Comparison of ENCODE assay signal across 13 mouse cellular contexts in genomic region chr9:21845381-21846080, GRCm38 (mm10). TPM values are rescaled to one million over a fixed set of nuclear protein-coding genes. Genes with fewer than 3 reads are reported as not detected.
DNase-seq lines count a peak whose midpoint lies in the region; ATAC-seq and TF ChIP-seq lines count a peak whose summit lies in the region.
"Had no signal": no experiment of that assay in that cellular context is flagged by ENCODE, and none has a peak within 500 bp of the region (broad histone marks: within the 10 kb centered on the region; RNA-seq: fewer than 3 reads in every experiment).

No protein-coding gene starts in this region.

- peaks cover 46% of the 10 kb centered on the region for H3K36me3 ChIP-seq in heart, embryonic 13.5 days
- peaks cover 57% of the 10 kb centered on the region for H3K36me3 ChIP-seq in ES-E14 (ENCODE audit: control insufficient read depth, insufficient read depth, low read length, poor library complexity, severe bottlenecking)
- H3K36me3 ChIP-seq in intestine, embryonic 16.5 days (ENCODE audit: control insufficient read depth, insufficient read depth, low read length) = 0 out of 2 replicates have a peak, but pooled peaks cover 2% of the 10 kb centered on the region
- peaks cover 50% of the 10 kb centered on the region for H3K36me3 ChIP-seq in lung, embryonic 14.5 days (ENCODE audit: insufficient read depth)
- H3K36me3 ChIP-seq in forebrain, embryonic 12.5 days (replicated peaks) = 0 out of 2 replicates have a peak, but pooled peaks cover 4% of the 10 kb centered on the region

- 40% methylated on average over 14 of the region's 14 CpGs for WGBS in heart, embryonic 13.5 days
- WGBS in intestine, embryonic 16.5 days = 40% methylated on average over 14 of the region's 14 CpGs
- 39% methylated on average over 14 of the region's 14 CpGs for WGBS in lung, embryonic 14.5 days
- 62% methylated on average over 14 of the region's 14 CpGs for WGBS in forebrain, embryonic 12.5 days

- no peak for ATAC-seq in heart, embryonic 13.5 days (ENCODE audit: extremely low read depth, insufficient number of reproducible peaks, low FRiP score, low TSS enrichment)
- ATAC-seq in intestine, embryonic 16.5 days = 0 out of 2 replicates have a peak, but pooled peaks have one; percentile 18
- ATAC-seq in lung, embryonic 14.5 days (ENCODE audit: insufficient read depth) = no peak
- no peak for ATAC-seq in forebrain, embryonic 12.5 days (ENCODE audit: low FRiP score)
- ATAC-seq: forebrain, embryonic 14.5 days had no signal

- in situ Hi-C loops in ES-E14 (cut with MboI; ENCODE audit: low sequenced_read_pairs in 2 of 2, unreplicated experiment in 2 of 2) = no loop called here

- H3K4me3 ChIP-seq in heart, embryonic 13.5 days = no peak overlapping the region
- H3K4me3 ChIP-seq in ES-E14 (ENCODE audit: insufficient read depth in 1 of 2, low read depth in 1 of 2, low read length in 2 of 2, poor library complexity in 1 of 2, severe bottlenecking in 1 of 2) = peak overlapping the region in 1 of 2 experiments; percentile 26; a peak in 1 of 4 replicates
- no peak overlapping the region for H3K4me3 ChIP-seq in intestine, embryonic 16.5 days (ENCODE audit: low read length)
- H3K4me3 ChIP-seq in lung, embryonic 14.5 days (ENCODE audit: low read depth, low read length) = no peak overlapping the region
- H3K4me3 ChIP-seq in forebrain, embryonic 12.5 days (replicated peaks) = no peak overlapping the region

- peak overlapping the region; percentile 72 for H3K4me2 ChIP-seq in heart, embryonic 13.5 days
- H3K4me2 ChIP-seq in intestine, embryonic 16.5 days (ENCODE audit: low read depth, low read length) = no peak overlapping the region
- H3K4me2 ChIP-seq in lung, embryonic 14.5 days = no peak overlapping the region
- H3K4me2 ChIP-seq in forebrain, embryonic 12.5 days = no peak overlapping the region
- H3K4me2 ChIP-seq: hindbrain, embryonic 14.5 days had no signal

- DNase-seq in heart, adult 9 months (ENCODE audit: low spot score in 2 of 2) = no peak
- no peak for DNase-seq in ES-E14 (ENCODE audit: low read depth, low spot score)
- peak; percentile 31 for DNase-seq in lung, embryonic 14.5 days
- no peak for DNase-seq in adipocyte (ENCODE audit: low spot score)
- no peak for DNase-seq in right cerebral cortex, postnatal 10 days (ENCODE audit: low spot score in 2 of 2)

- peak overlapping the region; percentile 80; the same call in 1 of the 2 replicates for H3K9ac ChIP-seq in heart, embryonic 13.5 days
- H3K9ac ChIP-seq in ES-E14 (ENCODE audit: insufficient read depth, low read depth, low read length, poor library complexity, severe bottlenecking) = peak overlapping the region; percentile 32; the same call in 1 of the 2 replicates
- peak overlapping the region; percentile 21; the same call in 1 of the 2 replicates for H3K9ac ChIP-seq in intestine, embryonic 16.5 days (ENCODE audit: low read depth, low read length)
- no peak overlapping the region for H3K9ac ChIP-seq in lung, embryonic 14.5 days
- no peak overlapping the region for H3K9ac ChIP-seq in forebrain, embryonic 12.5 days
- H3K9ac ChIP-seq: hindbrain, embryonic 14.5 days had no signal

- peak overlapping the region; percentile 95 for H3K27ac ChIP-seq in heart, embryonic 13.5 days (replicated peaks)
- peak overlapping the region; percentile 35; the same call in 1 of the 2 replicates for H3K27ac ChIP-seq in ES-E14 (ENCODE audit: insufficient read depth, low read depth, low read length, poor library complexity, severe bottlenecking)
- H3K27ac ChIP-seq in intestine, embryonic 16.5 days (ENCODE audit: low read length) = no peak overlapping the region
- H3K27ac ChIP-seq in lung, embryonic 14.5 days (ENCODE audit: low read depth) = no peak overlapping the region; the same call in 1 of the 2 replicates
- H3K27ac ChIP-seq in forebrain, embryonic 12.5 days = no peak overlapping the region

- peaks cover 68% of the 10 kb centered on the region for H3K4me1 ChIP-seq in heart, embryonic 13.5 days
- peaks cover 3 to 36% of the 10 kb centered on the region in 2 experiments; a peak in 3 of 4 replicates for H3K4me1 ChIP-seq in ES-E14 (ENCODE audit: control insufficient read depth in 2 of 2, insufficient read depth in 2 of 2, low read length in 2 of 2, poor library complexity in 1 of 2)
- peaks cover 31% of the 10 kb centered on the region for H3K4me1 ChIP-seq in intestine, embryonic 16.5 days (ENCODE audit: control insufficient read depth, insufficient read depth, low read length)
- peaks cover 17% of the 10 kb centered on the region for H3K4me1 ChIP-seq in lung, embryonic 14.5 days (ENCODE audit: insufficient read depth)
- peaks cover 22% of the 10 kb centered on the region for H3K4me1 ChIP-seq in forebrain, embryonic 12.5 days

- H3K27me3 ChIP-seq in heart, embryonic 13.5 days (replicated peaks) = no peaks in the 10 kb centered on the region
- no peaks in the 10 kb centered on the region for H3K27me3 ChIP-seq in intestine, embryonic 16.5 days (replicated peaks; ENCODE audit: control insufficient read depth, insufficient read depth, low read length)
- H3K27me3 ChIP-seq in lung, embryonic 14.5 days (ENCODE audit: insufficient read depth, low read length) = no peaks in the 10 kb centered on the region
- H3K27me3 ChIP-seq in forebrain, embryonic 12.5 days = no peaks in the 10 kb centered on the region

- TF ChIP-seq CTCF in lung, embryonic 14.5 days (IDR thresholded peaks at IDR 0.05; ENCODE audit: low read depth) = no peak

- H3K9me3 ChIP-seq in heart, embryonic 13.5 days = no peaks in the 10 kb centered on the region
- no peaks in the 10 kb centered on the region for H3K9me3 ChIP-seq in ES-E14 (ENCODE audit: control insufficient read depth, insufficient read depth, low read depth, low read length)
- H3K9me3 ChIP-seq in intestine, embryonic 16.5 days (ENCODE audit: control insufficient read depth, low read length) = no peaks in the 10 kb centered on the region
- no peaks in the 10 kb centered on the region for H3K9me3 ChIP-seq in lung, embryonic 14.5 days (ENCODE audit: low read depth, low read length)
- no peaks in the 10 kb centered on the region for H3K9me3 ChIP-seq in forebrain, embryonic 12.5 days
- H3K9me3 ChIP-seq: G1E had no signal

TF ChIP-seq in ES-E14, 5 proteins besides CTCF, POLR2A, EP300 and RAD21:
- TF ChIP-seq ZNF384 (IDR thresholded peaks at IDR 0.05; ENCODE audit: low read depth, low read length) (no peak), ZC3H11A (IDR thresholded peaks at IDR 0.05; ENCODE audit: borderline replicate concordance, low read depth, low read length) (no peak), CHD2 (IDR thresholded peaks at IDR 0.05; ENCODE audit: low read depth, low read length) (no peak), HCFC1 (IDR thresholded peaks at IDR 0.05; ENCODE audit: borderline replicate concordance, insufficient read depth, low read length) (no peak), MAFK (IDR thresholded peaks at IDR 0.05; ENCODE audit: insufficient read depth, low read depth, low read length) (no peak)

RNA-seq across cellular contexts. Expression of gene Dock6, which starts 6.9 kb away (rescaled TPM):
- 48.4 and 50.3 TPM in 2 replicates for polyA plus RNA-seq in heart, embryonic 13.5 days (2015; fragmentation: Nextera tagmentation; extraction: Ambion mirVana)
- total RNA-seq in ES-E14 (2012; rRNA removed) = 45.4 and 144 TPM in 2 replicates
- polyA plus RNA-seq in intestine, embryonic 16.5 days (2015; fragmentation: Nextera tagmentation; extraction: Ambion mirVana) = 23.3 and 24.7 TPM in 2 replicates
- 52.3 and 60.9 TPM in 2 replicates for polyA plus RNA-seq in lung, embryonic 14.5 days (2014; fragmentation: Nextera tagmentation; extraction: Ambion mirVana)
- 17.5 and 18.9 TPM in 2 replicates for polyA plus RNA-seq in forebrain, embryonic 12.5 days (2016; fragmentation: Nextera tagmentation; extraction: Ambion mirVana)

RNA-seq across cellular contexts. Expression of gene Angptl8, which starts 10.2 kb away (rescaled TPM):
- 1.6 and 2.3 TPM in 2 replicates for polyA plus RNA-seq in heart, embryonic 13.5 days (2015; fragmentation: Nextera tagmentation; extraction: Ambion mirVana)
- 0.48 TPM in 1 of 2 replicates, not detected in the other for total RNA-seq in ES-E14 (2012; rRNA removed)
- polyA plus RNA-seq in intestine, embryonic 16.5 days (2015; fragmentation: Nextera tagmentation; extraction: Ambion mirVana) = 17.3 and 18.4 TPM in 2 replicates
- polyA plus RNA-seq in lung, embryonic 14.5 days (2014; fragmentation: Nextera tagmentation; extraction: Ambion mirVana) = 1.3 and 1.9 TPM in 2 replicates
- polyA plus RNA-seq in forebrain, embryonic 12.5 days (2016; fragmentation: Nextera tagmentation; extraction: Ambion mirVana) = 0.45 TPM in 1 of 2 replicates, not detected in the other
- total RNA-seq: G1E; left cerebral cortex, postnatal 25 days; midbrain, postnatal 0 days had no signal
- polyA plus RNA-seq: forebrain, embryonic 14.5 days; G1E had no signal

RNA-seq across cellular contexts. Expression of gene Kank2, which starts 47.0 kb away (rescaled TPM):
- 16.0 and 16.9 TPM in 2 replicates for polyA plus RNA-seq in heart, embryonic 13.5 days (2015; fragmentation: Nextera tagmentation; extraction: Ambion mirVana)
- 32.6 and 51.6 TPM in 2 replicates for total RNA-seq in ES-E14 (2012; rRNA removed)
- polyA plus RNA-seq in intestine, embryonic 16.5 days (2015; fragmentation: Nextera tagmentation; extraction: Ambion mirVana) = 9.7 and 9.9 TPM in 2 replicates
- 16.4 TPM in 2 replicates for polyA plus RNA-seq in lung, embryonic 14.5 days (2014; fragmentation: Nextera tagmentation; extraction: Ambion mirVana)
- polyA plus RNA-seq in forebrain, embryonic 12.5 days (2016; fragmentation: Nextera tagmentation; extraction: Ambion mirVana) = 6.1 and 6.2 TPM in 2 replicates
- polyA plus RNA-seq: G1E had no signal

Comparison
In these comparisons a context has a peak if more than half of its experiments do, and no peak if none do; other contexts are left out.
1. H3K27ac ChIP-seq: peak in heart, embryonic 13.5 days (single experiment) and ES-E14 (single experiment); none in intestine, embryonic 16.5 days (single experiment), lung, embryonic 14.5 days (single experiment) and forebrain, embryonic 12.5 days (single experiment).
2. H3K9ac ChIP-seq: peak in heart, embryonic 13.5 days (single experiment), ES-E14 (single experiment) and intestine, embryonic 16.5 days (single experiment); none in lung, embryonic 14.5 days (single experiment) and forebrain, embryonic 12.5 days (single experiment).